Mouse (Mus musculus): ENCODE data around the gene Aff1. TPM values are rescaled to one million over a fixed set of nuclear protein-coding genes. Genes with fewer than 3 reads are reported as not detected.

The Aff1 gene
- polyA plus RNA-seq, 1 experiment from 2014 or later = 13.5 TPM

- Histone ChIP-seq H3K9ac (ENCODE audit: low read length) (no peak overlapping the region), H3K4me1 (ENCODE audit: control insufficient read depth, insufficient read depth, low read length) (0 out of 2 replicates have a peak, but pooled peaks cover 3% of the 10 kb centered on the region), H3K27ac (ENCODE audit: low read length) (no peak overlapping the region), H3K9me3 (replicated peaks; ENCODE audit: control insufficient read depth, low read length) (no peaks in the 10 kb centered on the region), H3K36me3 (ENCODE audit: control insufficient read depth, insufficient read depth) (no peaks in the 10 kb centered on the region), H3K27me3 (ENCODE audit: control insufficient read depth, insufficient read depth, low read length) (no peaks in the 10 kb centered on the region), H3K4me2 (ENCODE audit: low read depth, low read length) (no peak overlapping the region), H3K4me3 (ENCODE audit: low read length) (no peak overlapping the region)
- WGBS = 88% methylated on average over 2 of the region's 2 CpGs
- no peak for ATAC-seq (replicated peaks; ENCODE audit: extremely low read depth, insufficient read depth, low FRiP score)
These were observed 8.5 kb downstream of the Aff1 start for GRCm38 (mm10) chr5:103700661-103701060.

- H3K27me3 ChIP-seq (ENCODE audit: control insufficient read depth, insufficient read depth, low read length) = no peaks in the 10 kb centered on the region
- 76% methylated on average over 3 of the region's 3 CpGs for WGBS
These were observed 9.3 kb downstream of the Aff1 start for GRCm38 (mm10) chr5:103701466-103701865.

GRCm38 (mm10) chr5:103702527-103702926 lies 10.4 kb downstream of the Aff1 start:
- WGBS = 71% methylated on average over 6 of the region's 6 CpGs
- Histone ChIP-seq H3K27me3 (ENCODE audit: control insufficient read depth, insufficient read depth, low read length) (no peaks in the 10 kb centered on the region), H3K4me3 (ENCODE audit: low read length) (no peak overlapping the region), H3K9me3 (replicated peaks; ENCODE audit: control insufficient read depth, low read length) (0 out of 2 replicates have a peak, but pooled peaks cover 2% of the 10 kb centered on the region), H3K27ac (ENCODE audit: low read length) (no peak overlapping the region), H3K4me2 (ENCODE audit: low read depth, low read length) (no peak overlapping the region), H3K36me3 (ENCODE audit: control insufficient read depth, insufficient read depth) (no peaks in the 10 kb centered on the region), H3K4me1 (ENCODE audit: control insufficient read depth, insufficient read depth, low read length) (0 out of 2 replicates have a peak, but pooled peaks cover 3% of the 10 kb centered on the region), H3K9ac (ENCODE audit: low read length) (no peak overlapping the region)
- no peak for ATAC-seq (replicated peaks; ENCODE audit: extremely low read depth, insufficient read depth, low FRiP score)

More at GRCm38 (mm10) chr5:103701466-103701865, 9.3 kb downstream of the Aff1 start:
- no peak overlapping the region for H3K4me2 ChIP-seq (ENCODE audit: low read depth, low read length)
- H3K4me3 ChIP-seq (ENCODE audit: low read length) = no peak overlapping the region
- H3K4me1 ChIP-seq (ENCODE audit: control insufficient read depth, insufficient read depth, low read length) = 0 out of 2 replicates have a peak, but pooled peaks cover 3% of the 10 kb centered on the region
- H3K36me3 ChIP-seq (ENCODE audit: control insufficient read depth, insufficient read depth) = no peaks in the 10 kb centered on the region
- no peak overlapping the region for H3K9ac ChIP-seq (ENCODE audit: low read length)
- no peak overlapping the region for H3K27ac ChIP-seq (ENCODE audit: low read length)
- H3K9me3 ChIP-seq (replicated peaks; ENCODE audit: control insufficient read depth, low read length) = 0 out of 2 replicates have a peak, but pooled peaks cover under 1% of the 10 kb centered on the region
- ATAC-seq (replicated peaks; ENCODE audit: extremely low read depth, insufficient read depth, low FRiP score) = no peak

GRCm38 (mm10) chr5:103705331-103705730 lies 13.2 kb downstream of the Aff1 start:
- WGBS = 90% methylated on average over 4 of the region's 4 CpGs
- Histone ChIP-seq H3K4me2 (ENCODE audit: low read depth, low read length) (no peak overlapping the region), H3K27ac (ENCODE audit: low read length) (no peak overlapping the region), H3K4me1 (ENCODE audit: control insufficient read depth, insufficient read depth, low read length) (no peaks in the 10 kb centered on the region), H3K36me3 (ENCODE audit: control insufficient read depth, insufficient read depth) (no peaks in the 10 kb centered on the region), H3K4me3 (ENCODE audit: low read length) (no peak overlapping the region), H3K9me3 (replicated peaks; ENCODE audit: control insufficient read depth, low read length) (0 out of 2 replicates have a peak, but pooled peaks cover 2% of the 10 kb centered on the region), H3K27me3 (ENCODE audit: control insufficient read depth, insufficient read depth, low read length) (no peaks in the 10 kb centered on the region), H3K9ac (ENCODE audit: low read length) (no peak overlapping the region)
- ATAC-seq (replicated peaks; ENCODE audit: extremely low read depth, insufficient read depth, low FRiP score) = no peak

GRCm38 (mm10) chr5:103705874-103706273 lies 13.7 kb downstream of the Aff1 start:
- no peak overlapping the region for H3K9ac ChIP-seq (ENCODE audit: low read length)
- 0 out of 2 replicates have a peak, but pooled peaks cover 2% of the 10 kb centered on the region for H3K9me3 ChIP-seq (replicated peaks; ENCODE audit: control insufficient read depth, low read length)
- H3K36me3 ChIP-seq (ENCODE audit: control insufficient read depth, insufficient read depth) = no peaks in the 10 kb centered on the region
- no peak for ATAC-seq (replicated peaks; ENCODE audit: extremely low read depth, insufficient read depth, low FRiP score)
- WGBS = 82% methylated on average over 1 of the region's 1 CpGs
- no peak overlapping the region for H3K4me3 ChIP-seq (ENCODE audit: low read length)
- no peaks in the 10 kb centered on the region for H3K27me3 ChIP-seq (ENCODE audit: control insufficient read depth, insufficient read depth, low read length)
- no peak overlapping the region for H3K4me2 ChIP-seq (ENCODE audit: low read depth, low read length)
- no peaks in the 10 kb centered on the region for H3K4me1 ChIP-seq (ENCODE audit: control insufficient read depth, insufficient read depth, low read length)
- H3K27ac ChIP-seq (ENCODE audit: low read length) = no peak overlapping the region

GRCm38 (mm10) chr5:103709044-103709443 lies 16.9 kb downstream of the Aff1 start:
- Histone ChIP-seq H3K4me1 (ENCODE audit: control insufficient read depth, insufficient read depth, low read length) (no peaks in the 10 kb centered on the region), H3K9ac (ENCODE audit: low read length) (no peak overlapping the region), H3K9me3 (replicated peaks; ENCODE audit: control insufficient read depth, low read length) (0 out of 2 replicates have a peak, but pooled peaks cover 2% of the 10 kb centered on the region), H3K27me3 (ENCODE audit: control insufficient read depth, insufficient read depth, low read length) (no peaks in the 10 kb centered on the region), H3K27ac (ENCODE audit: low read length) (no peak overlapping the region), H3K4me3 (ENCODE audit: low read length) (no peak overlapping the region), H3K4me2 (ENCODE audit: low read depth, low read length) (no peak overlapping the region), H3K36me3 (ENCODE audit: control insufficient read depth, insufficient read depth) (no peaks in the 10 kb centered on the region)
- no peak for ATAC-seq (replicated peaks; ENCODE audit: extremely low read depth, insufficient read depth, low FRiP score)
- WGBS = 91% methylated on average over 3 of the region's 3 CpGs

GRCm38 (mm10) chr5:103711886-103712285 lies 19.7 kb downstream of the Aff1 start:
- Histone ChIP-seq H3K4me3 (ENCODE audit: low read length) (no peak overlapping the region), H3K27ac (ENCODE audit: low read length) (no peak overlapping the region), H3K9ac (ENCODE audit: low read length) (no peak overlapping the region), H3K36me3 (ENCODE audit: control insufficient read depth, insufficient read depth) (no peaks in the 10 kb centered on the region), H3K4me2 (ENCODE audit: low read depth, low read length) (no peak overlapping the region), H3K27me3 (ENCODE audit: control insufficient read depth, insufficient read depth, low read length) (no peaks in the 10 kb centered on the region), H3K9me3 (replicated peaks; ENCODE audit: control insufficient read depth, low read length) (no peaks in the 10 kb centered on the region), H3K4me1 (ENCODE audit: control insufficient read depth, insufficient read depth, low read length) (no peaks in the 10 kb centered on the region)
- 51% methylated on average over 2 of the region's 2 CpGs for WGBS
- no peak for ATAC-seq (replicated peaks; ENCODE audit: extremely low read depth, insufficient read depth, low FRiP score)

- H3K4me1 ChIP-seq (ENCODE audit: control insufficient read depth, insufficient read depth, low read length) = no peaks in the 10 kb centered on the region
- ATAC-seq (replicated peaks; ENCODE audit: extremely low read depth, insufficient read depth, low FRiP score) = no peak
- H3K36me3 ChIP-seq (ENCODE audit: control insufficient read depth, insufficient read depth) = no peaks in the 10 kb centered on the region
- H3K9me3 ChIP-seq (replicated peaks; ENCODE audit: control insufficient read depth, low read length) = no peaks in the 10 kb centered on the region
- H3K4me3 ChIP-seq (ENCODE audit: low read length) = no peak overlapping the region
- WGBS = 51% methylated on average over 2 of the region's 2 CpGs
- no peak overlapping the region for H3K27ac ChIP-seq (ENCODE audit: low read length)
- H3K9ac ChIP-seq (ENCODE audit: low read length) = no peak overlapping the region
- no peaks in the 10 kb centered on the region for H3K27me3 ChIP-seq (ENCODE audit: control insufficient read depth, insufficient read depth, low read length)
- no peak overlapping the region for H3K4me2 ChIP-seq (ENCODE audit: low read depth, low read length)
These were observed 21.2 kb downstream of the Aff1 start for GRCm38 (mm10) chr5:103713422-103713821.

- 86% methylated on average over 6 of the region's 6 CpGs for WGBS
- H3K4me3 ChIP-seq (ENCODE audit: low read length) = no peak overlapping the region
- no peak overlapping the region for H3K27ac ChIP-seq (ENCODE audit: low read length)
- no peaks in the 10 kb centered on the region for H3K27me3 ChIP-seq (ENCODE audit: control insufficient read depth, insufficient read depth, low read length)
- no peak overlapping the region for H3K9ac ChIP-seq (ENCODE audit: low read length)
- H3K4me1 ChIP-seq (ENCODE audit: control insufficient read depth, insufficient read depth, low read length) = 0 out of 2 replicates have a peak, but pooled peaks cover 3% of the 10 kb centered on the region
- no peaks in the 10 kb centered on the region for H3K36me3 ChIP-seq (ENCODE audit: control insufficient read depth, insufficient read depth)
- ATAC-seq (replicated peaks; ENCODE audit: extremely low read depth, insufficient read depth, low FRiP score) = no peak
- H3K4me2 ChIP-seq (ENCODE audit: low read depth, low read length) = no peak overlapping the region
- no peaks in the 10 kb centered on the region for H3K9me3 ChIP-seq (replicated peaks; ENCODE audit: control insufficient read depth, low read length)
These were observed 22.8 kb downstream of the Aff1 start for GRCm38 (mm10) chr5:103714943-103715342.
